Mouse (Mus musculus): ENCODE results near the gene Dpf2.
A peak's percentile ranks its signal among the peaks of the same experiment; 100 is the strongest.

The Dpf2 gene

GRCm38 (mm10) chr19:5913007-5913719 lies at the start of gene Dpf2:
Gene Dpf2 (minus strand): TSS chr19:5913010.
- DNase-seq (ENCODE audit: low spot score in 2 of 2), result no peak

GRCm38 (mm10) chr19:5957371-5957770 lies 44.6 kb upstream of the Dpf2 start:
- DNase-seq (ENCODE audit: low spot score in 2 of 2), result no peak

- peak in 1 of 2 experiments; percentile 70 for DNase-seq (ENCODE audit: low spot score in 2 of 2)
Measured at GRCm38 (mm10) chr19:5956685-5957084, 43.9 kb upstream of the Dpf2 start.

- no peak for DNase-seq (ENCODE audit: low spot score in 2 of 2)
Measured at GRCm38 (mm10) chr19:5955704-5956670, 43.2 kb upstream of the Dpf2 start.

- DNase-seq (ENCODE audit: low spot score in 2 of 2), result no peak
Measured at GRCm38 (mm10) chr19:5954936-5955335, 42.1 kb upstream of the Dpf2 start.

GRCm38 (mm10) chr19:5954031-5954710 lies 41.4 kb upstream of the Dpf2 start:
- no peak for DNase-seq (ENCODE audit: low spot score in 2 of 2)

- no peak for DNase-seq (ENCODE audit: low spot score in 2 of 2)
Measured at GRCm38 (mm10) chr19:5953201-5953770, 40.5 kb upstream of the Dpf2 start.

GRCm38 (mm10) chr19:5952071-5952691 lies 39.4 kb upstream of the Dpf2 start:
- no peak for DNase-seq (ENCODE audit: low spot score in 2 of 2)

- no peak for DNase-seq (ENCODE audit: low spot score in 2 of 2)
Measured at GRCm38 (mm10) chr19:5951631-5952030, 38.8 kb upstream of the Dpf2 start.

- DNase-seq (ENCODE audit: low spot score in 2 of 2), result no peak
Measured at GRCm38 (mm10) chr19:5950218-5950617, 37.4 kb upstream of the Dpf2 start.

- no peak for DNase-seq (ENCODE audit: low spot score in 2 of 2)
Measured at GRCm38 (mm10) chr19:5945891-5946290, 33.1 kb upstream of the Dpf2 start.

- DNase-seq (ENCODE audit: low spot score in 2 of 2), result no peak
Measured at GRCm38 (mm10) chr19:5945027-5945426, 32.2 kb upstream of the Dpf2 start.

- DNase-seq (ENCODE audit: low spot score in 2 of 2), result no peak
Measured at GRCm38 (mm10) chr19:5944145-5944544, 31.3 kb upstream of the Dpf2 start.

GRCm38 (mm10) chr19:5943404-5943803 lies 30.6 kb upstream of the Dpf2 start:
- DNase-seq (ENCODE audit: low spot score in 2 of 2), result no peak

- DNase-seq (ENCODE audit: low spot score in 2 of 2), result no peak
Measured at GRCm38 (mm10) chr19:5942581-5942980, 29.8 kb upstream of the Dpf2 start.

- DNase-seq (ENCODE audit: low spot score in 2 of 2), result no peak
Measured at GRCm38 (mm10) chr19:5940656-5941055, 27.8 kb upstream of the Dpf2 start.

- DNase-seq (ENCODE audit: low spot score in 2 of 2), result no peak
Measured at GRCm38 (mm10) chr19:5940173-5940572, 27.4 kb upstream of the Dpf2 start.

- DNase-seq (ENCODE audit: low spot score in 2 of 2), result no peak
Measured at GRCm38 (mm10) chr19:5939715-5940114, 26.9 kb upstream of the Dpf2 start.

- no peak for DNase-seq (ENCODE audit: low spot score in 2 of 2)
Measured at GRCm38 (mm10) chr19:5938516-5938915, 25.7 kb upstream of the Dpf2 start.

GRCm38 (mm10) chr19:5937836-5938406 lies 25.1 kb upstream of the Dpf2 start:
- DNase-seq (ENCODE audit: low spot score in 2 of 2), result no peak

Data from frontal cortex, postnatal 14 days (tissue).